Mouse (Mus musculus) liver, embryonic 16.5 days (tissue): ENCODE data around the gene Ank3. TPM values are rescaled to one million over a fixed set of nuclear protein-coding genes. Genes with fewer than 3 reads are reported as not detected.

ENCODE experiments used
- ATAC-seq: fragments of 200-750 bp; cut with Nextera tagmentation; 2 replicates; pipeline ENCODE4 v1.8.0; 2017; ENCODE audit warnings: low read depth, mild to moderate bottlenecking, moderate number of reproducible peaks, moderate library complexity
- H3K27ac ChIP-seq: fragments of 300-500 bp; sonication (generic); 2 replicates; pipeline ENCODE4 v1.5.1; 2014; ENCODE audit warnings: mild to moderate bottlenecking, low read length
- H3K27me3 ChIP-seq: fragments of 300-500 bp; sonication (generic); 2 replicates; pipeline ENCODE4 v1.6.1; 2014; ENCODE audit warnings: low read depth, low read length, mixed read lengths; ENCODE audit not compliant: control insufficient read depth, insufficient read depth
- H3K36me3 ChIP-seq: fragments of 300-500 bp; sonication (generic); 2 replicates; pipeline ENCODE4 v1.6.1; 2014; ENCODE audit warnings: mild to moderate bottlenecking; ENCODE audit not compliant: control insufficient read depth, insufficient read depth
- H3K4me1 ChIP-seq: fragments of 300-500 bp; sonication (generic); 2 replicates; pipeline ENCODE4 v1.6.1; 2014; ENCODE audit warnings: low read depth, low read length, mixed read lengths; ENCODE audit not compliant: control insufficient read depth
- H3K4me2 ChIP-seq: fragments of 300-500 bp; sonication (generic); 2 replicates; pipeline ENCODE4 v1.6.1; 2014; ENCODE audit warnings: low read depth, low read length, mixed read lengths
- H3K4me3 ChIP-seq: fragments of 300-500 bp; sonication (generic); 2 replicates; pipeline ENCODE4 v1.5.1; 2014; ENCODE audit warnings: low read depth, mild to moderate bottlenecking, low read length
- H3K9ac ChIP-seq: fragments of 300-500 bp; sonication (generic); 2 replicates; pipeline ENCODE4 v1.6.1; 2014; ENCODE audit warnings: low read depth, low read length
- H3K9me3 ChIP-seq: fragments of 300-500 bp; sonication (generic); replicated peaks from 2 replicates; pipeline ENCODE4 v1.6.1; 2016; ENCODE audit warnings: low read length; ENCODE audit not compliant: control insufficient read depth
- WGBS: fragments of 180-500 bp; shearing (Covaris S2); extraction: QIAGEN DNeasy Blood & Tissue Kit; methylation state at CpG from one replicate; pipeline ENCODE4 v1.1.7; 2014; ENCODE audit not compliant: insufficient replicate concordance; 5-methylcytosine and 5-hydroxymethylcytosine counted together
- polyA plus RNA-seq: library from polyadenylated mRNA; unstranded; fragments of >200 nt; fragmentation: Nextera tagmentation; extraction: Ambion mirVana; gene quantifications from 2 replicates; pipeline ENCODE4 v1.2.1, GENCODE M21; 2015

The Ank3 gene
- polyA plus RNA-seq, 1 experiment from 2014 or later = 14.0 TPM

DNA sequence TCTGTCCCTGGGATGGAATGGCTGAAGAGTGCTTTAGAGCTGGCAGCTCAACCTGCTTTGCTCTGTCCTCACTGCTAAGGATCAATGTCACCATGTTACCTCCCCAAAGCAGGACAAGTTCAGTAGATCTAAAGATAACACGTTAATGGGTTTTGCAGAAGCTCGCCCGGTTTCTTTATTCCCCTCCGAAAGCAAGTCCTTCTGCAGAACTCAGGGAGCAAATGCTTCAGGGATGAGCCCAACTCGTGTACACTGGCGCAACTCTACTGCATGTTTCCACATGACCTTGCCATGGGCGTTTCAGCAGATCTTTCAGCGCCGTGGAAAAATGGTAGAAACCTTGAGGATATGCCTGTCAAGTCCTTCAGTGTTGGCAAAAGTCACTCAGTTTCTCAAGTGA, 247.4 kb downstream of the Ank3 start:
- no peak for ATAC-seq
- WGBS = 71% methylated on average over 9 of the region's 9 CpGs
- H3K36me3 ChIP-seq = no peaks in the 10 kb centered on the region

DNA sequence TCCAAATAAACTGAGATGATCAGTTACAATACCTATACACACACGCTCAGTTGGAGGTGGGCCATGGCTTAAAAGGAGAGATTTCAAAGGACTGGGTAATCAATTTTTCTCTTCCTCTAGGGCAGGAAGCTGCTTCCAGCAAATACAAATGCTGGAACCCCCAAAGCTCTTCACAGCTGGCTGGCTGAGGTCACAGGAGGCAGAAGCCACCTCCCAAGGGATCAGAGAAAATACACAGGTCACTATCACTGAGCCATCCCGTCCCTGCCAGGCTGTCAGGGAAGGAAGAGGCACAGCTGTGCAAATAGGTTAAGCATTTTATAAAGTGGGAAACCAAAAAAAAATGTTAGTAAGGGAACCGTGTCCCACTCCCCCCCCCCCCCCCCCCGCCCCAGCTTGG, 251.5 kb downstream of the Ank3 start:
- no peak for ATAC-seq
- no peak overlapping the region for H3K27ac ChIP-seq
- H3K4me1 ChIP-seq = no peaks in the 10 kb centered on the region
- WGBS = 37% methylated on average over 4 of the region's 4 CpGs
- no peaks in the 10 kb centered on the region for H3K36me3 ChIP-seq
- no peak overlapping the region for H3K9ac ChIP-seq
- no peaks in the 10 kb centered on the region for H3K27me3 ChIP-seq
- H3K9me3 ChIP-seq = no peaks in the 10 kb centered on the region
- H3K4me3 ChIP-seq = no peak overlapping the region
- no peak overlapping the region for H3K4me2 ChIP-seq

More for the DNA sequence above, 247.4 kb downstream of the Ank3 start:
- H3K27me3 ChIP-seq = no peaks in the 10 kb centered on the region
- H3K27ac ChIP-seq = no peak overlapping the region
- no peak overlapping the region for H3K4me3 ChIP-seq
- H3K4me1 ChIP-seq = no peaks in the 10 kb centered on the region
- H3K9ac ChIP-seq = no peak overlapping the region
- no peak overlapping the region for H3K4me2 ChIP-seq
- no peaks in the 10 kb centered on the region for H3K9me3 ChIP-seq

DNA sequence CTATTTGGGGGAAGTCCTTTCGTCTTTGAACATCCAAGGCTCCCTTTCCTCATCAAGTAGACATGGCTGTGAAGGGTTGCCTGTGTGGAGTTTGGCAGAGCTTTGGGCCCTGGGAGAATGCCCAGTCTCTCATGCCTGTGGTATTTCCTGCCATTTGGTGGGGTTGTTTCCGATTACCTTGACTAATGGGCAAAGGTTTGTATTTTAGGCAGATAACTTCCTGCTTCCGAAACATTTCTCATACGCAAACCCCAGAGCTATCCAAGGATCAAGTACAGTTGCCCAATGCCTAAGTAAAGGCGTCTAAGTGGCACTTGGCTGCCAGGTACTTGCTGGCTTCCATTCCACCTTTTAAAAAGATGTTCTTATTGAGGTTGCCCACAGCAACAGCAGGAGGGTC, 254.1 kb downstream of the Ank3 start:
- no peaks in the 10 kb centered on the region for H3K27me3 ChIP-seq
- H3K4me2 ChIP-seq = no peak overlapping the region
- no peak overlapping the region for H3K9ac ChIP-seq
- no peak for ATAC-seq
- no peak overlapping the region for H3K4me3 ChIP-seq
- H3K4me1 ChIP-seq = no peaks in the 10 kb centered on the region
- H3K27ac ChIP-seq = no peak overlapping the region
- no peaks in the 10 kb centered on the region for H3K9me3 ChIP-seq
- no peaks in the 10 kb centered on the region for H3K36me3 ChIP-seq
- 25% methylated on average over 5 of the region's 5 CpGs for WGBS

DNA sequence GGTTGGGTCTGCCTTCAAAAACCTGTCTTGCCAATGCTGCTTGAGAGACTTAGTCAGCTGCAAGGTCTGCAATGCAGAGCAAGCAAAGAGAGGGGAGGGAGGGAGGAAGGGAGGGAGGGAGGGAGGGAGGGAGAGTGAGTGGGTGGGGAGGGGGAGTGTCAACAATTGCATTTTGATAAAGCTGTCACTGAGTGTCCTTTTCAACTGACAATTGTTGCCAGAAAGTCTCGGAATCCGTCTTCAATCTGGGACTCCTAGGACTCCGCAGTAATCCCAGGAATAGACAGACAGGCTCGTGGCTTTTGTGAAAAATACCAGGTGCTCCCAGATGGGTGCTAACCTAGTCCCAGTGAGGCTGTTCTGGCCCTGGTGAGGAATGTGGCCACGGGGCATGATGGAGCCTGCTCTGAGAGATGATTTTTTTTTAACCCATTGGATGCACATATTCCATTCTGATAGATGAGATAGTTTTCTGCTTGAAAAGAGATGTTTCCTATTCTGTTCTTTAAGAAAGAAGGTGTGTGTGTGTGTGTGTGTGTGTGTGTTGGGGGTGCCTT, 254.6 kb downstream of the Ank3 start:
- H3K36me3 ChIP-seq = no peaks in the 10 kb centered on the region
- ATAC-seq = no peak
- WGBS = 19% methylated on average over 5 of the region's 5 CpGs
- no peak overlapping the region for H3K9ac ChIP-seq
- no peak overlapping the region for H3K27ac ChIP-seq
- H3K9me3 ChIP-seq = no peaks in the 10 kb centered on the region
- H3K4me1 ChIP-seq = no peaks in the 10 kb centered on the region
- no peaks in the 10 kb centered on the region for H3K27me3 ChIP-seq
- no peak overlapping the region for H3K4me3 ChIP-seq
- H3K4me2 ChIP-seq = no peak overlapping the region

DNA sequence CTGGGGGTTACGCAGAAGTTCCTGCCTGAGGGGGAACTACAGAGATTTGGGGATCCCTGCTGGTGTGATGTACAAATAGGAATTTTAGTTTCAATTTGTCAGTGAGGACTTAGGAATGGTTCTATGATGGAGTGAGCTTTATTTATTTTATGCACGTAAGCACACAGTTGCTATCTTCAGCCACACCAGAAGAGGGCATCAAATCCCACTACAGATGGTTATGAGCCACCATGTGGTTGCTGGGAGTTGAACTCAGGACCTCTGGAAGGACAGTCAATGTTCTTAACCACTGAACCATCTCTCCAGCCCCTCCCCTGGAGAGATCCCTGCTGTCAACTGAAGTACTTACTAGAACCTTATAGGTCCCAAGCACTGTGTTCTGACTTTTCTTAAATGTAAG, 255.6 kb downstream of the Ank3 start:
- WGBS = 77% methylated on average over 2 of the region's 2 CpGs
- H3K27me3 ChIP-seq = no peaks in the 10 kb centered on the region
- ATAC-seq = no peak
- H3K36me3 ChIP-seq = no peaks in the 10 kb centered on the region
- no peak overlapping the region for H3K9ac ChIP-seq
- H3K4me3 ChIP-seq = no peak overlapping the region
- no peaks in the 10 kb centered on the region for H3K4me1 ChIP-seq
- H3K27ac ChIP-seq = no peak overlapping the region
- no peaks in the 10 kb centered on the region for H3K9me3 ChIP-seq
- H3K4me2 ChIP-seq = no peak overlapping the region

DNA sequence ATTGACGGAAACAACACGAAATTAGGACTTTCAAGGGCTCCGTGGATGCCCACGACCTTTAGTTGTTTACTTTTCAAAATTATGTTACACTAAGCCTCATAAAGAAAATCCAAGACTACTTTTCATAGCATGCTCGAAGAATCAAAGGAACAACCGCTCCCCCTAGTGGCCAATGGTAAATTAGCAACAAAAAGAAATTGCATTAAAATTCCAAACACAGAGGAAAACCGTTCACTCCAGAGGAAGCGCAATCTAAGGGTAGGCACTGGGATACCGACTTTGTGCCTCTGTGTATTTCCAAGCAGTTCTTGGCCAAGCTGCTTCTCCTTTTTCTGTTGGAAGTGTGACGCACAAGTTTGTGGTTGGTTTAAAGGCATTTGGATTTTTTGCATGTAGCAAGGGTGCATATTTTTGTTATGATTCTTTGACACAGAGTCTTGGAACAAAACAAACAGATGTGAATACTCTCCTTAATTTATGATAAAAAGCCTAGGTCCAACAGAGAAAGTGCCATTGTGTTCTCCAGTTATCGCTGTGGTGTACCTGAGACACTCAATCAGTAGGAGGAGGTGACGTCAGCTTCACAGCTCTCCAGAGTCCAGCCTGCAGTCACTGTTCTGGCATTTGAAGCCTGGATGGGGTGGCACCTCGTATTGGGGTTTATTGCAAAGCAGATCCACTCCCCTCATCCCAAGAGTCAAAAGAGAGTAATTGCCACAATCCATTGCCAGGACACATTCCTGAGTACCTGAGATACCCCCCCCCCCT, 256.5 kb downstream of the Ank3 start:
- Histone ChIP-seq H3K36me3 (no peaks in the 10 kb centered on the region), H3K4me3 (no peak overlapping the region), H3K4me2 (no peak overlapping the region), H3K27me3 (no peaks in the 10 kb centered on the region), H3K9me3 (no peaks in the 10 kb centered on the region), H3K9ac (no peak overlapping the region), H3K27ac (no peak overlapping the region), H3K4me1 (no peaks in the 10 kb centered on the region)
- WGBS = 15% methylated on average over 13 of the region's 13 CpGs
- ATAC-seq = no peak

DNA sequence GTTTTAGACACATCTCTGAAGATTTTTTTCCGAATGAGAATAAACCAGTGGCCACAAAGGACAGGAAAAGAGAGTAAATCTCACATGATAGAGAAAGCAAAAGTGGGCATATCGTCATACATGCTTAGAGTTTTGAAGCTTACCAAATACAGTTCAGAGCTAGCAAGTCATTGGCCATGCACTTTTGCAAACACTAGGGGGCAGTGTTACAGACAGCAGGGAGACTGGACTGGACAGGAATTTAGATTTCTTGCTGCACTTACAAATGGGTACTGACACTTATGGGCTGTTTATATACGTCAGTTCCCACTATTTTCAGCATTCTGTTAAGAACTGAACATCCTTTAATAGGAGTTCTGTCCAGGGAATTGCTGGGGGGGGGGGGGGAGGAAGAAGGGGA, 257.7 kb downstream of the Ank3 start:
- no peaks in the 10 kb centered on the region for H3K27me3 ChIP-seq
- ATAC-seq = no peak
- H3K4me1 ChIP-seq = no peaks in the 10 kb centered on the region
- H3K9ac ChIP-seq = no peak overlapping the region
- H3K27ac ChIP-seq = no peak overlapping the region
- H3K4me3 ChIP-seq = no peak overlapping the region
- H3K4me2 ChIP-seq = no peak overlapping the region
- H3K9me3 ChIP-seq = no peaks in the 10 kb centered on the region
- WGBS = 7% methylated on average over 3 of the region's 3 CpGs
- H3K36me3 ChIP-seq = no peaks in the 10 kb centered on the region

DNA sequence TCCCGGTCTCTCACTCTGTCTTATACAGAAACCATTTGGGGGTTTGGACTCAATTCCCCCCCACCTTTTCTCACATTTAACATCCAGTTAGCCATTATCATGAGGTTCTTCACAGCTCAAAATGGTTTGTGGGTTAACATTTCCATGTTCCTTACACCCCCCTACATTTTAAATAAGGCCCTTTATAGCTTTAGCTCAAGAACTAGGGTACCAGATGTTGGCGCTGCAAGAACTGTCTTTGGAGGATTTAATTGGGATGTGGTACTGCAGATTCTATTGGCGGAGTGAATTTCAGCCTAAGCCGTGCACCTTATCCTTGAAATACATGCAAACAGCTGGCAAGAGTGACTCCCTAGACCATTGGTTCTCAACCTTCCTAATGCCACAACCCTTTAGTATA, 261.2 kb downstream of the Ank3 start:
- ATAC-seq = no peak
- Histone ChIP-seq H3K27ac (no peak overlapping the region), H3K36me3 (no peaks in the 10 kb centered on the region), H3K4me1 (no peaks in the 10 kb centered on the region), H3K9ac (no peak overlapping the region), H3K4me2 (no peak overlapping the region), H3K9me3 (no peaks in the 10 kb centered on the region), H3K27me3 (no peaks in the 10 kb centered on the region), H3K4me3 (no peak overlapping the region)
- WGBS = 73% methylated on average over 4 of the region's 4 CpGs

DNA sequence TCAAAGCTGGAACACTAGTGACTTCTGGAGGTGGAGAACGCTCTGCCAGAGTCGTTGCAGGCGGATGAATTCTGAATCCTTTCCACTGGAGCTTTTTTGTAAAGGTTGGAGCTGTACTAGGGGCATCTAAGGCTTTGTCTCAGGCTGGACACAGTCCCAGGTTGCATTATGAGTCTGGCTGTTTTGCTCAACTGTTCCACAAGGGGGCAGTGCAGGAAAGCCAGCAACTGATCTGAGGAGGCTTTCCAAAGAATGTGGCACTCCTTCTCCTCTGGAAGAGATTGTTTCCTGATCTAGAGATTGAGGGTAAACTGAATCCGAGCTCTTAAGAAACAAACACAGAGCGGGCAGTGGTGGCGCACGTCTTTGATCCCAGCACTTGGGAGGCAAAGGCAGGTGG, 263.8 kb downstream of the Ank3 start:
- 6% methylated on average over 7 of the region's 7 CpGs for WGBS
- H3K4me1 ChIP-seq = no peaks in the 10 kb centered on the region
- H3K4me3 ChIP-seq = no peak overlapping the region
- no peaks in the 10 kb centered on the region for H3K36me3 ChIP-seq
- H3K9me3 ChIP-seq = no peaks in the 10 kb centered on the region
- no peaks in the 10 kb centered on the region for H3K27me3 ChIP-seq
- no peak overlapping the region for H3K4me2 ChIP-seq
- ATAC-seq = no peak
- H3K27ac ChIP-seq = no peak overlapping the region
- H3K9ac ChIP-seq = no peak overlapping the region
